Mouse (Mus musculus) forebrain, embryonic 15.5 days (tissue): Measurements from ENCODE around the gene Ak2. TPM values are rescaled to one million over a fixed set of nuclear protein-coding genes. Genes with fewer than 3 reads are reported as not detected.

ENCODE experiments used
- ATAC-seq: fragments of 200-750 bp; cut with Nextera tagmentation; replicated peaks from 2 replicates; pipeline ENCODE4 v1.8.0; 2017; ENCODE audit warnings: mild to moderate bottlenecking, moderate TSS enrichment, moderate library complexity
- H3K27ac ChIP-seq: fragments of 300-500 bp; sonication (generic); replicated peaks from 2 replicates; pipeline ENCODE4 v1.5.1; 2015; ENCODE audit warnings: mild to moderate bottlenecking, inconsistent platforms
- H3K27me3 ChIP-seq: fragments of 300-500 bp; sonication (generic); 2 replicates; pipeline ENCODE4 v1.6.1; 2015; ENCODE audit warnings: inconsistent platforms
- H3K36me3 ChIP-seq: fragments of 300-500 bp; sonication (generic); 2 replicates; pipeline ENCODE4 v1.6.1; 2015; ENCODE audit warnings: mild to moderate bottlenecking, inconsistent platforms
- H3K4me1 ChIP-seq: fragments of 300-500 bp; sonication (generic); 2 replicates; pipeline ENCODE4 v1.6.1; 2015; ENCODE audit warnings: inconsistent platforms
- H3K4me2 ChIP-seq: fragments of 300-500 bp; sonication (generic); replicated peaks from 2 replicates; pipeline ENCODE4 v1.6.1; 2015; ENCODE audit warnings: mild to moderate bottlenecking, inconsistent platforms
- H3K4me3 ChIP-seq: fragments of 300-500 bp; sonication (generic); 2 replicates; pipeline ENCODE4 v1.5.1; 2015; ENCODE audit warnings: mild to moderate bottlenecking, inconsistent platforms
- H3K9ac ChIP-seq: fragments of 300-500 bp; sonication (generic); replicated peaks from 2 replicates; pipeline ENCODE4 v1.6.1; 2015; ENCODE audit warnings: mild to moderate bottlenecking, inconsistent platforms
- H3K9me3 ChIP-seq: fragments of 300-500 bp; sonication (generic); 2 replicates; pipeline ENCODE4 v1.6.1; 2016; ENCODE audit warnings: inconsistent platforms
- WGBS: fragments of 180-500 bp; shearing (Covaris S2); methylation state at CpG from one replicate; pipeline ENCODE4 v1.1.7; 2015; ENCODE audit warnings: mixed read lengths; 5-methylcytosine and 5-hydroxymethylcytosine counted together
- polyA plus RNA-seq: library from polyadenylated mRNA; unstranded; fragments of >200 nt; fragmentation: Nextera tagmentation; extraction: Ambion mirVana; gene quantifications from 2 replicates; pipeline ENCODE4 v1.2.1, GENCODE M21; 2015

Gene Ak2
- 106 and 116 TPM in 2 replicates for polyA plus RNA-seq

- no peak within 1 kb of the TSS for H3K27ac ChIP-seq
- H3K4me3 ChIP-seq = peak within 1 kb of the TSS; percentile 88; the same call in 1 of the 2 replicates
- peak within 1 kb of the TSS; percentile 43 for H3K4me2 ChIP-seq
- H3K9me3 ChIP-seq = no peaks in the 10 kb centered on the region
- H3K9ac ChIP-seq = no peak within 1 kb of the TSS
- H3K36me3 ChIP-seq = no peaks in the 10 kb centered on the region
- ATAC-seq = no peak
- no peaks in the 10 kb centered on the region for H3K27me3 ChIP-seq
- peaks cover 22% of the 10 kb centered on the region for H3K4me1 ChIP-seq
- 94% methylated on average over 9 of the region's 9 CpGs for WGBS
These were observed at the start of gene Ak2 for GRCm38 (mm10) chr4:128991500-128992008. TSS of gene Ak2 (plus strand) at chr4:128991958.

- Histone ChIP-seq H3K27ac (no peak overlapping the region), H3K9me3 (no peaks in the 10 kb centered on the region), H3K27me3 (no peaks in the 10 kb centered on the region), H3K9ac (no peak overlapping the region), H3K4me1 (peaks cover 2% of the 10 kb centered on the region; the same call in 1 of the 2 replicates), H3K4me3 (no peak overlapping the region), H3K36me3 (no peaks in the 10 kb centered on the region), H3K4me2 (no peak overlapping the region)
- ATAC-seq = no peak
- WGBS = 66% methylated on average over 3 of the region's 3 CpGs
These were observed 49.4 kb upstream of the Ak2 start for GRCm38 (mm10) chr4:128942346-128942745.

GRCm38 (mm10) chr4:128946736-128947135, 45.0 kb upstream of the Ak2 start:
- H3K27me3 ChIP-seq = no peaks in the 10 kb centered on the region
- H3K4me1 ChIP-seq = peaks cover 5% of the 10 kb centered on the region; the same call in 1 of the 2 replicates
- H3K9ac ChIP-seq = no peak overlapping the region
- H3K27ac ChIP-seq = no peak overlapping the region
- no peak for ATAC-seq
- H3K36me3 ChIP-seq = no peaks in the 10 kb centered on the region
- no peak overlapping the region for H3K4me3 ChIP-seq
- WGBS = 82% methylated on average over 9 of the region's 9 CpGs
- H3K4me2 ChIP-seq = no peak overlapping the region
- H3K9me3 ChIP-seq = no peaks in the 10 kb centered on the region

- Histone ChIP-seq H3K9ac (no peak overlapping the region), H3K27ac (no peak overlapping the region), H3K36me3 (no peaks in the 10 kb centered on the region), H3K4me1 (peaks cover 5% of the 10 kb centered on the region; the same call in 1 of the 2 replicates), H3K27me3 (no peaks in the 10 kb centered on the region), H3K4me3 (peak overlapping the region; percentile 15; the same call in 1 of the 2 replicates), H3K9me3 (no peaks in the 10 kb centered on the region), H3K4me2 (peak overlapping the region; percentile 33)
- WGBS = 19% methylated on average over 18 of the region's 18 CpGs
- ATAC-seq = no peak; the same call in 1 of the 2 replicates
These were observed 44.3 kb upstream of the Ak2 start for GRCm38 (mm10) chr4:128947326-128947933.

GRCm38 (mm10) chr4:128948137-128948674, 43.6 kb upstream of the Ak2 start:
- Histone ChIP-seq H3K36me3 (no peaks in the 10 kb centered on the region), H3K27me3 (no peaks in the 10 kb centered on the region), H3K9me3 (no peaks in the 10 kb centered on the region), H3K4me3 (no peak overlapping the region), H3K9ac (no peak overlapping the region), H3K27ac (no peak overlapping the region), H3K4me1 (peaks cover 5% of the 10 kb centered on the region; the same call in 1 of the 2 replicates), H3K4me2 (no peak overlapping the region)
- WGBS = 32% methylated on average over 6 of the region's 6 CpGs
- no peak for ATAC-seq

- no peak overlapping the region for H3K4me2 ChIP-seq
- no peak for ATAC-seq
- no peaks in the 10 kb centered on the region for H3K9me3 ChIP-seq
- WGBS = 44% methylated on average over 15 of the region's 15 CpGs
- peaks cover 5% of the 10 kb centered on the region; the same call in 1 of the 2 replicates for H3K4me1 ChIP-seq
- H3K4me3 ChIP-seq = no peak overlapping the region
- no peak overlapping the region for H3K27ac ChIP-seq
- H3K36me3 ChIP-seq = no peaks in the 10 kb centered on the region
- H3K27me3 ChIP-seq = no peaks in the 10 kb centered on the region
- no peak overlapping the region for H3K9ac ChIP-seq
These were observed 42.2 kb upstream of the Ak2 start for GRCm38 (mm10) chr4:128949470-128950005.

- Histone ChIP-seq H3K4me3 (no peak overlapping the region), H3K4me1 (peaks cover 11% of the 10 kb centered on the region; the same call in 1 of the 2 replicates), H3K36me3 (no peaks in the 10 kb centered on the region), H3K27me3 (no peaks in the 10 kb centered on the region), H3K9me3 (no peaks in the 10 kb centered on the region), H3K9ac (no peak overlapping the region), H3K4me2 (no peak overlapping the region), H3K27ac (no peak overlapping the region)
- 62% methylated on average over 5 of the region's 5 CpGs for WGBS
- ATAC-seq = no peak
These were observed 41.3 kb upstream of the Ak2 start for GRCm38 (mm10) chr4:128950461-128950860.

- WGBS = 87% methylated on average over 5 of the region's 5 CpGs
- no peak for ATAC-seq
- Histone ChIP-seq H3K36me3 (no peaks in the 10 kb centered on the region), H3K4me1 (peaks cover 19% of the 10 kb centered on the region), H3K4me3 (no peak overlapping the region), H3K9me3 (no peaks in the 10 kb centered on the region), H3K4me2 (no peak overlapping the region), H3K9ac (no peak overlapping the region), H3K27me3 (no peaks in the 10 kb centered on the region), H3K27ac (no peak overlapping the region)
These were observed 37.9 kb upstream of the Ak2 start for GRCm38 (mm10) chr4:128953851-128954250.

- no peaks in the 10 kb centered on the region for H3K27me3 ChIP-seq
- no peak overlapping the region for H3K4me2 ChIP-seq
- no peak for ATAC-seq
- H3K9ac ChIP-seq = no peak overlapping the region
- WGBS = 32% methylated on average over 11 of the region's 11 CpGs
- no peaks in the 10 kb centered on the region for H3K9me3 ChIP-seq
- H3K4me3 ChIP-seq = no peak overlapping the region
- H3K36me3 ChIP-seq = no peaks in the 10 kb centered on the region
- peaks cover 31% of the 10 kb centered on the region for H3K4me1 ChIP-seq
- H3K27ac ChIP-seq = no peak overlapping the region
These were observed 34.4 kb upstream of the Ak2 start for GRCm38 (mm10) chr4:128957155-128957911.

- H3K4me3 ChIP-seq = no peak overlapping the region
- 86% methylated on average over 11 of the region's 11 CpGs for WGBS
- no peak overlapping the region for H3K4me2 ChIP-seq
- H3K27me3 ChIP-seq = no peaks in the 10 kb centered on the region
- no peaks in the 10 kb centered on the region for H3K9me3 ChIP-seq
- no peak overlapping the region for H3K27ac ChIP-seq
- ATAC-seq = no peak
- H3K36me3 ChIP-seq = no peaks in the 10 kb centered on the region
- H3K9ac ChIP-seq = no peak overlapping the region
- peaks cover 37% of the 10 kb centered on the region for H3K4me1 ChIP-seq
These were observed 33.6 kb upstream of the Ak2 start for GRCm38 (mm10) chr4:128958156-128958555.

- Histone ChIP-seq H3K9ac (no peak overlapping the region), H3K4me2 (no peak overlapping the region), H3K27ac (no peak overlapping the region), H3K27me3 (no peaks in the 10 kb centered on the region), H3K36me3 (no peaks in the 10 kb centered on the region), H3K4me1 (peaks cover 38% of the 10 kb centered on the region), H3K9me3 (no peaks in the 10 kb centered on the region), H3K4me3 (no peak overlapping the region)
- WGBS = 30% methylated on average over 8 of the region's 8 CpGs
- ATAC-seq = no peak
These were observed 32.9 kb upstream of the Ak2 start for GRCm38 (mm10) chr4:128958849-128959248.

- WGBS = 89% methylated on average over 17 of the region's 17 CpGs
- ATAC-seq = no peak
- no peaks in the 10 kb centered on the region for H3K9me3 ChIP-seq
- H3K4me3 ChIP-seq = no peak overlapping the region
- no peak overlapping the region for H3K4me2 ChIP-seq
- H3K9ac ChIP-seq = no peak overlapping the region
- no peaks in the 10 kb centered on the region for H3K36me3 ChIP-seq
- peaks cover 38% of the 10 kb centered on the region for H3K4me1 ChIP-seq
- H3K27me3 ChIP-seq = no peaks in the 10 kb centered on the region
- H3K27ac ChIP-seq = no peak overlapping the region
These were observed 32.1 kb upstream of the Ak2 start for GRCm38 (mm10) chr4:128959676-128960075.
